Mouse (Mus musculus) activated CD4-positive, CD25-positive, alpha-beta regulatory T cell, adult 4 months (primary cell): ENCODE results near the gene Tmem17. TPM values are rescaled to one million over a fixed set of nuclear protein-coding genes. Genes with fewer than 3 reads are reported as not detected.

Experiments used
- ATAC-seq: one replicate; pipeline ENCODE4 v1.8.0; 2017
- polyA plus RNA-seq, 2 experiments: library from polyadenylated mRNA; unstranded; fragments of 100-300 nt; shearing (Covaris generic); gene quantifications; one replicate each; pipeline ENCODE4 v1.2.1; 2017

Tmem17 gene
- 1 to 10 TPM in 1 of 2 experiments, under 1 TPM in 1; 0.36 to 1.5 TPM for polyA plus RNA-seq

- ATAC-seq = peak; percentile 80
Observed at GRCm38 (mm10) chr11:22512038-22513001, at the start of gene Tmem17. TSS of gene Tmem17 (plus strand) at chr11:22512088.

GRCm38 (mm10) chr11:22479836-22480619 is 31.9 kb upstream of the Tmem17 start:
- ATAC-seq = no peak

GRCm38 (mm10) chr11:22481639-22482361 is 30.1 kb upstream of the Tmem17 start:
- ATAC-seq = no peak

- ATAC-seq = no peak
Observed at GRCm38 (mm10) chr11:22482362-22482760, 29.5 kb upstream of the Tmem17 start.

- no peak for ATAC-seq
Observed at GRCm38 (mm10) chr11:22493694-22494319, 18.1 kb upstream of the Tmem17 start.

GRCm38 (mm10) chr11:22494941-22495340 is 16.9 kb upstream of the Tmem17 start:
- ATAC-seq = no peak

GRCm38 (mm10) chr11:22499396-22499795 is 12.5 kb upstream of the Tmem17 start:
- no peak for ATAC-seq

- no peak for ATAC-seq
Observed at GRCm38 (mm10) chr11:22499886-22500285, 12.0 kb upstream of the Tmem17 start.

GRCm38 (mm10) chr11:22500771-22501566 is 10.9 kb upstream of the Tmem17 start:
- ATAC-seq = no peak

- no peak for ATAC-seq
Observed at GRCm38 (mm10) chr11:22513075-22513474, 1.2 kb downstream of the Tmem17 start.

- no peak for ATAC-seq
Observed at GRCm38 (mm10) chr11:22515061-22515460, 3.2 kb downstream of the Tmem17 start.

GRCm38 (mm10) chr11:22518445-22518844 is 6.6 kb downstream of the Tmem17 start:
- ATAC-seq = no peak

- no peak for ATAC-seq
Observed at GRCm38 (mm10) chr11:22520251-22520650, 8.4 kb downstream of the Tmem17 start.

- no peak for ATAC-seq
Observed at GRCm38 (mm10) chr11:22524606-22525005, 12.7 kb downstream of the Tmem17 start.

GRCm38 (mm10) chr11:22540600-22540999 is 28.7 kb downstream of the Tmem17 start:
- no peak for ATAC-seq

GRCm38 (mm10) chr11:22560061-22560460 is 48.2 kb downstream of the Tmem17 start:
- ATAC-seq = no peak

GRCm38 (mm10) chr11:22560503-22561328 is 48.8 kb downstream of the Tmem17 start:
- no peak for ATAC-seq

GRCm38 (mm10) chr11:22561329-22561592 is 49.4 kb downstream of the Tmem17 start:
- ATAC-seq = no peak

- ATAC-seq = no peak
Observed at GRCm38 (mm10) chr11:22563706-22564105, 51.8 kb downstream of the Tmem17 start.

GRCm38 (mm10) chr11:22564676-22565075 is 52.8 kb downstream of the Tmem17 start:
- no peak for ATAC-seq
